Mouse (Mus musculus) frontal cortex, adult 2 months (tissue): ENCODE measurements around the gene Dpm3. TPM values are rescaled to one million over a fixed set of nuclear protein-coding genes. Genes with fewer than 3 reads are reported as not detected.

ENCODE experiments used
- polyA plus RNA-seq: library from polyadenylated mRNA; depleted of rRNA; stranded (reverse); fragments of >200 nt; gene quantifications from 2 replicates; pipeline ENCODE4 v1.2.3, GENCODE M21; 2012; rRNA removed

The Dpm3 gene
- polyA plus RNA-seq, 1 experiment: 131 TPM

Other genes with a start within 250 kb of the Dpm3 start
- gene Rusc1, start 166.0 kb upstream of the Dpm3 start, polyA plus RNA-seq: 153 and 157 TPM in 2 replicates
- gene Gm43738, start 158.3 kb upstream of the Dpm3 start, polyA plus RNA-seq: 0.08 TPM in 1 of 2 replicates, not detected in the other
- 97.5 and 98.5 TPM in 2 replicates for gene Fdps, start 157.4 kb upstream of the Dpm3 start, polyA plus RNA-seq
- gene Pklr, start 123.2 kb upstream of the Dpm3 start, polyA plus RNA-seq: not detected in 2 replicates
- 33.3 and 36.8 TPM in 2 replicates for gene Hcn3, start 99.2 kb upstream of the Dpm3 start, polyA plus RNA-seq
- gene Clk2, start 94.6 kb upstream of the Dpm3 start, polyA plus RNA-seq: 71.1 and 76.2 TPM in 2 replicates
- 95.7 and 97.7 TPM in 2 replicates for gene Scamp3, start 81.9 kb upstream of the Dpm3 start, polyA plus RNA-seq
- 77.0 and 78.8 TPM in 2 replicates for gene Fam189b, start 76.2 kb upstream of the Dpm3 start, polyA plus RNA-seq
- 65.4 and 68.7 TPM in 2 replicates for gene Gba, start 56.4 kb upstream of the Dpm3 start, polyA plus RNA-seq
- gene Thbs3, start 44.2 kb upstream of the Dpm3 start, polyA plus RNA-seq: 51.0 and 57.4 TPM in 2 replicates
- 136 and 142 TPM in 2 replicates for gene Mtx1, start 32.3 kb upstream of the Dpm3 start, polyA plus RNA-seq
- 1.1 and 2.1 TPM in 2 replicates for gene Muc1, start 30.3 kb upstream of the Dpm3 start, polyA plus RNA-seq
- 53.0 and 66.4 TPM in 2 replicates for gene Krtcap2, start 13.4 kb upstream of the Dpm3 start, polyA plus RNA-seq
- gene Trim46, start 13.0 kb upstream of the Dpm3 start, polyA plus RNA-seq: 96.7 and 99.7 TPM in 2 replicates
- 90.0 and 93.9 TPM in 2 replicates for gene Slc50a1, start 11.2 kb downstream of the Dpm3 start, polyA plus RNA-seq
- gene Efna1, start 21.8 kb downstream of the Dpm3 start, polyA plus RNA-seq: 7.3 and 7.9 TPM in 2 replicates
- gene Efna3, start 63.6 kb downstream of the Dpm3 start, polyA plus RNA-seq: 68.0 and 78.5 TPM in 2 replicates
- 0.76 and 1.2 TPM in 2 replicates for gene Efna4, start 78.7 kb downstream of the Dpm3 start, polyA plus RNA-seq
- gene Adam15, start 90.6 kb downstream of the Dpm3 start, polyA plus RNA-seq: 148 and 157 TPM in 2 replicates
- gene Dcst2, start 102.6 kb downstream of the Dpm3 start, polyA plus RNA-seq: 0.68 and 0.86 TPM in 2 replicates
- gene Dcst1, start 105.9 kb downstream of the Dpm3 start, polyA plus RNA-seq: 0.08 TPM in 2 replicates
- gene Zbtb7b, start 135.4 kb downstream of the Dpm3 start, polyA plus RNA-seq: 15.2 and 15.3 TPM in 2 replicates
- 5.1 and 6.3 TPM in 2 replicates for gene Lenep, start 143.4 kb downstream of the Dpm3 start, polyA plus RNA-seq
- gene Flad1, start 152.5 kb downstream of the Dpm3 start, polyA plus RNA-seq: 43.7 and 47.7 TPM in 2 replicates
- gene Cks1b, start 159.0 kb downstream of the Dpm3 start, polyA plus RNA-seq: 7.1 TPM in 2 replicates
- 18.2 and 18.6 TPM in 2 replicates for gene Shc1, start 159.1 kb downstream of the Dpm3 start, polyA plus RNA-seq
- gene Pygo2, start 170.9 kb downstream of the Dpm3 start, polyA plus RNA-seq: 42.5 and 51.0 TPM in 2 replicates
- gene Pbxip1, start 177.3 kb downstream of the Dpm3 start, polyA plus RNA-seq: 34.8 and 38.9 TPM in 2 replicates
- gene Pmvk, start 195.2 kb downstream of the Dpm3 start, polyA plus RNA-seq: 69.0 and 76.7 TPM in 2 replicates